Mouse (Mus musculus) heart, adult 18-20 months (tissue): ENCODE measurements at regions not wholly inside any gene's neighbourhood (a gene's known extent, or its start where the extent isn't known, plus 50 kb on each side); places are given as distances from the start of the nearest gene placed in this dataset.

Source experiments
- DNase-seq, 2 experiments: peaks; one replicate each; pipeline ENCODE4 v3.0.0; 2021 to 2022; ENCODE audit warnings: mixed read lengths in 1 of 2

DNA sequence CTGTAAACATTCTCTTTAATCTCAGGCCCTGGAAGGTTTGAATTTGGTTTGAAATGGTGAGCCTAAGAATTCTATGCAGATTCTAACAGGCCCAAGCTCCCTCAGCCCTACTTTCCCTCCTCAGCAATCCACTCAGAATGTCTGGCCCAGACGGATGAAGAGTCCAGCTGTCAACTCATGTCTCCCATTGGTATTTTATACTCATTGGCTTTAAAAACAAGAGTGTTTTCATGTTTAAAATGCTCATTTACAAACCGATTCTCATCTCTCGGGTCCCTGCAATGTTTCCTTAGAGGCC lies 461.4 kb upstream of the BC052040 start:
- no peak for DNase-seq

DNA sequence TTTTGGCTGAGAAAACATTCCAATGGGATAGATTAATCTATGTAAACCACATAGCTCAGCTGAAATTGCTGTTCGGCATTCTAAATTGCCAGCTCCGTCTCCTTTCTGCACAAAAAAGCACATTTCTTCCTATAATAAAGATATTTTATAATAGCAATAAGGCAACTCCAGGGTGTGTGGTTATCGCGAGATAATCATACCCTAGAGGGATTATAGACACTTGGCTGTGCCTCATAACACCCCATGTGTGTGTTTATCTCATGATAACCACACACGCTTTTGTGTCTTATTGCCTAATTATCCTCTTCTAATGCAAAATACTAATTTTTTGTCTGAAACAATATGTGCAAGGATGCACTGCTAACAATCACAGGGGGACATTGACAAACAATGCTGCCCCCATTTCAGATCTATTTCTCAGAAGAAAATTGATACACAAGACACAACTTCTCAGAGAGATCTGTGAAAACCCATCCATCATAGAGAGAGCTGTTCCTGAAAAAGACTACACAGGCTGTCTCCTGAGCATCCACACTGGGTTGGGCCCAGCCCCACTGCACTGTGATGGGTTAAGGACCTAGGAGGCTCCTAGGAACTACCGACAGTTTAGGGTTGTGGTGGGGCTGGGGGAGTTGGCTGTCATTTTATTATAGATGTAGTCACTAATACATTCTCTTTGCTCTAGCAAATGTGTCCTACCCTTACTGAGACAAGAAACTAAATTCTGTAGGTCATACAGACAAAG lies 454.7 kb upstream of the BC052040 start:
- DNase-seq, result no peak

DNA sequence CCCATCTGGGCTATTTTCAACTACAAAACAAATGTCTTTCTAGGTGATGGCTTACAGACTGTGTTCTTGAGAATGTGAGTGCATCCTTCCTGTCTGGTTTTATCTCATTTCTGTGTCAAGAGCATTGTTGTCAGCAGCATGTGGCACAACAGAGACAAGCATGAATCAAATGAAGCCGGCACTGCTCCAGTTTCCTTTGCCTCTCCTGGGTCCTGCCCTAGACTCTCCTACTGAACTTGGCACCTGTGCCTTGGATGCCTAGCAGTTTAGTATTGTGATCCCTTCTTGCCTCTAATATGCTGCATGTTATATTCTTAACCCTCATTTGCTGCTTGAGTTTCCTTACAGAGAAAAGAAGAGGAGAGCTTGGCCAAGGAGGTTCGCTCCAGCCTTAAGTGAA lies 449.8 kb upstream of the BC052040 start:
- no peak for DNase-seq

DNA sequence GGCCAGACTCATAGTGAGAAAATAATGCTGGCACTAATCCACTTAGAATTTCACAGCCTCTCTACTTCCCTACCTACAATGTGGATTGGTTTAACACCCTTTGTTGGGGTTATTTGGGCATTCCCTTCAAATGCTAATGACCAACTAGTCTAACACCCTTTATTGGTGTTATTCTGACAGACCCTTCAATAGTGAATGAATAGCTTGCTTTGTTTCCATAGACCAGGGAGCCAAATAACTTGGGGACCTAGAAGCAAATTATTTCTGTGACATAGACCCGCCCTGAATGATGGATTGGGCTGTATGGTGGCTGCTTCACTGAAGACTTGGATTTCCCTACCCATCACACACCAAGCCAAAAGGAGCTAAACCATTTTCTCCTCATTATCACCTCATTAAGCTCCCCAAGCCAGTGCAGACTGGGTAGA lies 449.3 kb upstream of the BC052040 start:
- no peak for DNase-seq

DNA sequence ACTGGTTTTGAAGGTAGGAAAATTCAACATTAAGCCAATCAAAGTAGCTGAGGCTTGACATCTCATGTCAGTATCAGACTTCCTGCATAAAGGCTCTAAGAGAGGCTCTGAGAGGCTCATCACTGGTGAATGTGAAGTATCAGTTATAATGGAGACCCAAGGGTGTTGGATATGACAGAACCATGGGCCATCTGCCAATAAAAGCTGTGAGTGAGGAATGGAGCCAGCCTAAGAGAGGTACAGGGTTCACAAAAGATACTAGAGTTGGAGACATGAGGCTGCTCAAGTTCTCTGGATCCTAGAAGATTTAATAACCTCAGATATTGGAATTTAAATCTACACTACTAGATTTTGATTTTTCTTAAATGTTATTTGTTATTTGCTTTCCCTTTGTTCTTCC lies 440.1 kb upstream of the BC052040 start:
- no peak for DNase-seq

DNA sequence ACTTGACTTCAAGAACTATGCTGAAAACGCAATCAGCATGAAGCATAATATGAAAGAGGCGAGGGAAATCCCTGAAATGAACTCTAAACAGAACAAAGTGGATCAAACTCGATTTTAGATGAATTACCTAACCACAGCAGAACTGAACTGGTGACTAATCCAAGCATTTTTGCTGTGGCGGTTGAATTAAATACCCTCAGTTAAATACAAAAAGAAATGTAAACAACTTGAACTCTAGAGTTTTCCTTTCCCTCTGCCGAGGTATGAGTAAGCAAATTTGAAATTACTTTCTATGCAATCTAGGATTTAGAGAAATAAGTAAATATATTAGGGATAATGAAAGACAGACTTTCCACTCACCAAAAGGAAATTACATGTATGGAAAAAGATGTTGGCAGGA lies 409.4 kb upstream of the BC052040 start:
- DNase-seq, result no peak

DNA sequence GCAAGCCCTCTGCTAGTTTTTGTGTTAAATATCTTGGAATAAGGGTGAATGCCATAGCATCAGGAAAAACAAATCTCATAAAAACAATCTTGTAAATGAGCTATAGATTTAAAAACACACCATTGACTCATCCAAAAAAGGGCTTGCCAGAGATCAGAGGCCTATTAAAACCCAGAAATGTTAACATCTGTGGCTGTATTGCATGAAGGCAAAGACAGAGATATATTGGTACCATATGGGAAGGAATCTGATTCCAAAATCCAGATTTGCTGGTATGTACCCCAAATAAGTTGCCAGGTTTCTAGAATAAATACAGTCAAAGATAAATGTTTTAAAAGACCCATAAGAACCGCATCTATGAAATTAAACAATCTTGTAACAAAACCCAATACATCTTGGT lies 404.4 kb upstream of the BC052040 start:
- DNase-seq, result no peak

DNA sequence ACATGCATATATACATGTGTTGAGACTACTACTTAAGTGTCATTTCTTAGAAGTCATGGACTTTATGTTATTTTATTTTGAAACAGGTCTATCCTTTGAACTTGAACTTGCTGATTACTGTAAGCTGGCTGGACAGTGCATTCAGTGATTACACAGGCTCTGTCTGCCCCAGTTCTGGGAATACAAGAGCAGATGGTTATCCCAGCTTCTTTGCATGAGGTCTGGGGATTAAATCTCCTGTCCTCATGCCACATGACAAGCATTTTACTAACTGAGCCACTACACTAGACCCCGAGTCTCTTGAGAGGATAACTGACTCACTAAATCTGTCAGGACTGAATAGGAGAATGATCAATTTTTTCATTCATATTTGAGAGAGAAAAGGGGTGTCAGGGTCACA lies 403.6 kb upstream of the BC052040 start:
- DNase-seq, result no peak

DNA sequence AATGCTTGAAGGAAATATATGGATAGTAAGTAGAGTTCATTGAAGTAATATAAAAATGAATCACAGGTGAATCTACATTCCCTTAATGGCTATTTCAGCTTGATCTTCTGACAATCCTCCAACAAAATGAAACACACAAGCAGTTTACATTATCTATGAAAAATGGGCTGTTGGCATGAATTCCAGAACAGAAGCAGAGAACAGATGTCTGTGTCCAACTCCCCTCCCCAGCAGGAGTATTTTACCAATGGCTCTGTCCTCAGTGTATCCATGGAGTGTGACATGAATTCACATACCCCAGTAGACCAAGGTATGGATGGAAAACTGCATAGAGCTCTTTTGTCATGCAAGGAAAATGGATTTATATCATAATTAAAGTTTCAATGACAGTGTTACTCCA lies 370.3 kb upstream of the BC052040 start:
- DNase-seq, result no peak

DNA sequence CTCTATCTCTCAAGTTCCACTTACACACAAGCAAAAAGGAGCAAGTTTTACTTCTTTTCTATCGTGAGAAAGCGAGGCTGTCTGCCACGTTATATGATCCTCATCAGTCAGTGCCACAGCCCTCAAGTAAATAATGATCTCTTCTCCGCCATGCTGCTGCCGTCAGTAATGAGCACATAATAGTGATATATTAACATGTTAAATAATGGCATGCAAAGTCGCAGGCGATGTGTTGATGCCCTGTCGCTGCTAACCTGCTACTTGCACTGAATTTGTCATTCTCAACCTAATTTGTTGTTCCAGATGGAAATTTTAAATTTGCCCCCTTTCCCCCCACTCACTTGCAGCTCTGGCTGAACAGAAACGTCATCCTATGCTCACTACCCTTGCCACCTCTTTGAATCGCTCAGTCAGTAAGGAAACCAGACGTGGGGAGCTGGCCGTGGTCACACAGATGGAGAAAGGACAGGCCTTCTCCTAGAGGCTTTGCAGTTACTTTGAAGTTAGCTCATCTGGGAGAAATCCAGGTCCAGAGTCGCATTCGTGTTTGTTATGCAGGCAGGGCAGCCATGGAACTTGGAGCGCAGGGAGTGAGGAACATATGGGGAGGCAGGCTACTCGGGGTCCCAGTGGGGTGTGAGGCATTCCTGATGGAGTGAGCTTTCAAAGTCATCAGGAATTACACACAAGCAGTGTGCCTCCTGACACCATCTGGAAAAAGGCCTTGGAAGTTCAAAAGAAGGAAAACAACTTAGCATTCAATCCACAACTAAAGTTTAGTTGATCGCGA lies 368.1 kb upstream of the BC052040 start:
- DNase-seq, result no peak

DNA sequence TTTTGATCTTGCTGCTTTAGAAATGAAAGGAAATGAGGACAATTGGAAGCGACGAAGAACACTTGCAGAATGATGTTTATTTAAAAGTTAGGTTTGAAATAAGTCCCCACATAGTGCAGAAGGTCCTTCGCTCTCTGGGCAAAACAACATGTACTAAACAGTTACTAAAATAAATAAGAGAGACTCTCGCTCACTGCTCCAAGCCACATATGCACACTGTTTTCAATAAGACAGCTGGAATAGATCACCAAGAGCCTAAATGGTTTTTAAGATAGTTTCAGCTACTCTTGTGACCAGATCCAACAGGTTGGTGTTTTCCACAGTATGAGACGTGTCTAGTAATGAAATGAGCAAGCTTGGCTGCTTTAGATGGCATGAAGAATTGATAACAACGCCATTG lies 367.2 kb upstream of the BC052040 start:
- DNase-seq, result no peak

DNA sequence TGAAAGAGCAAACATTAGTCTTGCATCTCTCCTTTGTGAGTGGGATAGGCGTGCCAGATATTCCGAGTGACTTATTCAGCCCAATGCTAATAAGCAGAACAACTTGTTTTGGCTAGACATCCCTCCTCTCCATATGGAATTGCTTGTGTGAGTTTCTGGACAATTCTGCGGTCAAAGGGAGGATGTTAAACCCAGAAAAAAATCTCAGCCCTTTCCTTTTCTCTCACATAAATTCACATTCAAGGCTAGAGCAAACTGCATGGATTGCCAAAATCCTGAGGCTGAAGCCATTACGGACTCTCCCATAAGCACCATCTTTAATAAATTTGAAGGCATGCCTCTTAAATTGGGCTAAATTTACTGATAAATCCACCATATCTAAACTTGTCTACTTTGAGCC lies 351.5 kb upstream of the BC052040 start:
- no peak for DNase-seq

DNA sequence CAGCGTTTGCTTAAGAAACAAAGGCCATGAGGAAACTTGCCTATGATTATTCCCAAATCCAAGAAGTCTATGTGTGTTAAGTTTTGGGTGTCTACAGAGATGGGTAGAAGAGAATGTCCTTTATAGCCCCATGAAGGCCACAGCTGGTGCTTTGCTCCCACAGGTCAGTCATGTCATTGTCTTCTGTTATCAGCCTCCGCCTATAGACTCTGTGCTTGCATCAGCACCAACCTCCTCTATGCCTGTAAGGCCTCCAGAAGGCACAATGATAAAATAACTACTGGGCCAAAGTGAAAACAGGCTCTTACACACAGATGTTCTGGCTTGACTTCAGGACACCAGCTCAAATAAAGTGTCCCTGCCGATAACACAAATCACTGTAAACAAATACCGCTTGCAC lies 333.8 kb upstream of the BC052040 start:
- no peak for DNase-seq

DNA sequence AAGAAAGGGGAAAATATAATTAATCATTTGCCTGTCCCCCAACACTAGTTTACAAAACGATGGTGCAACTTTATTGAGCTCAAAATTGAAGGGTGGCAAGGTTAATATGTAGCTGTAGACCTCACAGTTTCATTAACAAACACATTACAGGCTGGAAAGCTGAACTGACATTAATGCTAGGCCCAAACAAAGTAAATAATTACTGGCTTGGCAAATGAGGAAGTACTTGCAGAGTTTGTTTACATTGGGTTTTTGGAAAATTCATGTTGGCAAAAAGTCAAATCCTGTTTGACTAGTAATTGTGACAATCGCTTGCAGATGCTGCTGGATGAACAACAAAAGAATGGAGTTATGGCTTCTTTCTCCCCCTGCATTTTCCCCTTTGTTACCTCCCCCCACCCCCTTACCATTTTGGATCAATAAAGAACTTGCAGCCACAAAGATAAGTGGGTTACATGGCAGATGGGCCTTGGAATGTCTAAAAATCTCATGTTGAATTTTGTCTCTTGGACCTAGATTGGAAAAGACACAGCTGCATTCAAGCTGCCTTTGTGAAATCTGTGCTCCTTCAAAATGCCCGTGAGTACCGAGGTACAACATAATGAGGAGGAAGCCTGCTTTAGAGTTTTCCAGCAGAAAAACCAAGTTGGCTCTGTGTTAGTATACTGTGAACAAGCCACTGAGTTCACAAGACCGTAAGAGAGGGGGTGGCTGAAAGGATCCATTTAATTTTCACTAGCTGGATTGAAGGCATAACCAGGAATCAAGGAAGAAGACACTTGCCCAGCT lies 331.3 kb upstream of the BC052040 start:
- DNase-seq, result no peak

DNA sequence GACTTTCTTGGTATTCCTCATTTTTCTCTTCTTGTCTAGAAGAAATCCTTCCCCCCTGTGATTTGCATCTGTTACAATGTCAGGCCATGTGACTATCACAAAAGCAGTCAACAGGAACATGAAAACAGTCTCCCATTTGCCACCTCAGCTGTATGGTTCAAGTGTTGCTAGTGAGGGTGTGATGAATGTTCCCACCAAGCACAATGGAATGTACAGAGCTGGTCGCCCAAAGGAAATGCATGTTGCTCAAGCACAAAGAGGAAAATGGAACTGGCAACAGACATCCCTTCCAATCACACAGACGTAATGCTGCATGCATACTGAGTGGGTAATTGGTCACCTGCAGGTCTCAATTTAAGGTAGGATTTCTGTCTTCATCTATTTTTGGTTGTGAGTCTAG lies 324.1 kb upstream of the BC052040 start:
- no peak for DNase-seq

DNA sequence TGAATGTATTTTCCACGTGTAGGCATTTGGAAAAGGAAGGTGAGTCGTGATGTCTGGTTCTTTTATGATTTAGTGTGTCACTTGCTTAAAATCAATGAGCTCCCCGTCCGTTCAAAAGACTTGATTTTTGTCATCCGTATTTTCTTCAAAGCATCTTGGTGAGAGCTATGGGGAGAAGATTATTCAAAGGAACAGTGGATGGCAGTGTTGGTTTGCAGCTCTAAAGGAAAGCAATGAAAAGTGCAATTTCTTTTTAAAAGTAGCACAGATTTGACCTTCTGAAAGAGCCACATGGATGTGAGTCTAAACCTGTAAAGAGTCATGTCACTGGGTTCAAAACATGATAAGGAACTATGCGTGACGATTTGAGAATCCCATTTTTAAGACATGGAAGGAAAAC lies 313.3 kb upstream of the BC052040 start:
- no peak for DNase-seq

DNA sequence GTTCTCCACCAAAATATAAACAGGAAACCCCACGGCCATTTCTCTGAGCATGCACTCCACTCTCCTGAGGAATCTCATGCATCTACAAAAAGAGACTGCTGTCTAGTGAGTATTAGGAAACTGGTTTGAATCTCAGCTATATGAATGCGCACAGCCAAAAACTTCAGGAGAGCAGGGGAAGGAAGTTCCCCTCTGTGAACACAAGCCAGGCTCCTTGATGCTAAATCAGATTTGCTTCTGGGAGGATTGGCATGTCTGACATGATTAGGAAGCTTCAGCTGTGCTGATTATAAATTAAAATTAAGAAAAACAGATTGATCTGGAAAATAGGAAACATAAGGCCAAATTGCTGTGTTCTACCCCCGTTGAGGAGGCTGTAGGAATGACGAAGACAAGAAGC lies 304.1 kb upstream of the BC052040 start:
- no peak for DNase-seq

DNA sequence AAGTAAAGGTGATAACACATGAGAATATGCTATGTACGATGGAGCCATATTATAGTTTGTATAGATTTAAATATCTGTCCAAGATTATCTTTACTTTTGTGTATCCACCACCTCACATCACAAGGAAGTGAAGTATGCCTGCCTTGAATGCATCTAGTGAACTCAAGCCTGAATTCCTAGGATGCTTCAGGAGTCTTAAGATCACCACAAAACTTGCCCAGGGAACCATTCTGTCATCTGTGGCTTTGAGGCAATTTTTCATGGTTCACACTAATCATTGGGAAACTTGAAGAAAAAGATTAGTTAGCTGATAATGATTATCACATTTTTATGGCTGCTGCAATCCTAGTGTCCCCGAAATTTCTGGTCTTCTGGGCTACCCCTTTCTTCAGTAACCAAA lies 288.5 kb upstream of the BC052040 start:
- no peak for DNase-seq

DNA sequence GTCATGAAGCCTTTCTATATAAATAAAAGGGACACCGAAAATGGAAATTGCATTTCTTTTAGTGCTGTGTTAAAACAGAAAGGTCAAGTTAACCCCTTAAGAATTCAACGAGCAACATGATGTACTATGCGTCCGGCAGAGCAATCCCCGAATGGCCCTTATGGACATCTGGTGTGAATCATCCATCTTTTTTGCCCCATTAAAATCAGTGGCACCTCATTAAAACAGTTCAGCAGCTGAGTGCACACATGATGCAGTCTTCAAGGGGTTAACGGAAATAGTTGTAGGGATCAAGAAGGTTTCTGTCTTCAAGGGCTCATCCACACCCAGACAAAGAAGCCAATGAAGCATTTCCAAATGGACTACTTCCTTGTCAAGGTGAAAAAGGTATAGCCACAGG lies 284.1 kb upstream of the BC052040 start:
- no peak for DNase-seq

DNA sequence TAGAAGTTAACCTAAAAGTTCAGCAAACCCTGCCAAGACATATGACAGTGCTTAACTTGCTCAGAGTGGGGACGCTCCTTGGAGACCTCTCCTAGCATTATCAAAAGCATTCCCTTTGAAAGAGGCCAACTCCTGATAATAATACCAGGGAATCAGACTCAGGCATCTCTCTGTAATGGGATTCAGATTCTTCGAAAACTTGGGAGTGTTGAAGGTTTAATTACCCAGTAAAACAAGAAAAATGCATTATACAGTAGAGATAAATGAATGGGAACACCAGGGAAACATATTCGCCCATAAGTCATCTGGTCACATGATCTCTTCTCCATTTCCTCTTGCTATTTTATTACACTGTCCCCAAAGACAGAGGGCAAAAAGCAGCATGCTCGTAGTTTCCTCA lies 274.3 kb upstream of the BC052040 start:
- DNase-seq, result no peak

DNA sequence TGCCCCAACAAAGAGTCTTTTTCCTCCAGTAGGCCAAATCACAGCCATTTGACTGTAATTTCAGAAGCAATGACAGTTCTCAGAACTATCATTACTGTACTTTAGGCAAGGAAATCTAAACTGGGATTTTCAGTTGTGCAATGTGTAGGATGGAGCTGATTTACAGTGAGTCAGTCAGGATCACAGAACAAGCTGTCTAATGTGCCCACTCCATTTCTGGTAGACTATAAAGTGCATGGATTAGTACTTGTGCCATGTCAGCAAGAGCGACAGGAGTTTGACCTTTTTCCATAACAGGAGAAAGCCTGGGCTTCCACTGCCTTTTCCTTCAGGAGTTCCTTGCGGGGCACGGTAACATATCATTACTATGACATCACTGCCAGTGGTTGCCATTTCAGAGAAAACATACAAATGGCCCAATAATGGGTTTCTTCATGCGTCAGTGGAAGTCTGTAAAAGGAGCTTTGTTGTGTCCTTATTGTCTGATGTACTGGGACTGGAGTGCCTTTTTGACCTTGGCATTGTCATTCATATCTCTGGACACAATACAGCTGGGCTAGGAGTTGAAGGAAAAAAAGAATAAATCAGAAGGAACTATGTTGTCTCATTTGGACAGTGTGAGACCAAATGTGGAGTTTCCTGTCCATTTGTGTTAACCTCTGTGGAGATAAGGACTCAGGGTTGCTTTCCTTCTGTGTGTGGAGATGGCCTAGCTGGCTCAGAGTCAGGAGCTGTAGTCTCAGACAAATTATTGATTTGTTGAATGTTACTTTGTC lies 271.5 kb upstream of the BC052040 start:
- DNase-seq, result no peak

DNA sequence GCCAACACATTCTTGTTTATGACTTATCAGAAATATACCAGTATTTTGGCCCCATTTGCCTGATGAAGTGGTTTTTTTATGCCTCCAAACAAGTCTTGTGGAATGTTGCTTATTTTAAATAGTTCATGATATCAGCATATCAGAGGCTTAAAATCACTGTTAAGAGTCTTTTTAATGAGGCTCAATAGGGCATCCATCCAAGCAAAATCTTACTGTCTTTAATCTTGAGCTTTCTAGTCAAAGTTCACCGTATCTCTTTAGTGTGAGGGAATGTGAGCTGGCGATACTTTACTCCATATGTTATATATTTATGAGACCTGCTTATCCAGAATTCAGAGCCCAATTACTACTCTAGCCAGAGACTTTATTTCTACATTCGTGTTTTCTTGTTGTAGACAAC lies 263.0 kb upstream of the BC052040 start:
- no peak for DNase-seq

DNA sequence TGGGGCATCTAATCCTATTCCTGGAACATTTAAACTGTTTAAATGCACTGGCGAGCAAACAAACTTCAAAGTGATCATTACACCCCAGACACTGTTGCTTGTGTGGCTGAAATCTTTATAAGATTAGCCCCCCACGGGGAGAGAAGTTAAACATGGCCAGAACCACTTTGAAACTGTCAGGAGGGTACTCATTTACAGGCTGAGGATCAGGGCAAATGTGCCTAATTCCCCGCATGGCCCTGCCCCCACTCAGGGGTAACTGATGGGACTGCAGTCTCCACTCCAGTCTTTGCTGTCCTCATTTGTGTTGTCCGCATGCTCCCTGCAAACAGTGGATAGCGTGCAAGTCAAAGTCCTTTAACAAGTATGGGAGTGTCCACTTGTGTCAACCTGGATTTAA lies 258.9 kb upstream of the BC052040 start:
- DNase-seq, result no peak
